Mouse (Mus musculus) thymus, postnatal 4 days (tissue): ENCODE data around the gene Zpr1.
A peak's percentile ranks its signal among the peaks of the same experiment; 100 is the strongest.
"Not testable (repeated sequence)": the region's sequence is repeated elsewhere in the genome, so short reads cannot be mapped to it uniquely, and the experiment has no call there.

ENCODE experiments used
- DNase-seq: peaks from one replicate; pipeline ENCODE4 v3.0.0; 2021

The Zpr1 gene

GRCm38 (mm10) chr9:46268343-46268873, 4.5 kb upstream of the Zpr1 start, which contains the start of gene Apoa5:
Gene Apoa5, plus strand, starts transcription at chr9:46268633.
- no peak for DNase-seq

GRCm38 (mm10) chr9:46269125-46269524, 3.7 kb upstream of the Zpr1 start:
- DNase-seq: no peak

GRCm38 (mm10) chr9:46270782-46271181, 2.1 kb upstream of the Zpr1 start:
- no peak for DNase-seq

GRCm38 (mm10) chr9:46272070-46272469, 794 bp upstream of the Zpr1 start:
- peak; percentile 35 for DNase-seq

GRCm38 (mm10) chr9:46274494-46274893, 1.6 kb downstream of the Zpr1 start:
- no peak for DNase-seq

GRCm38 (mm10) chr9:46282631-46283436, 10.0 kb downstream of the Zpr1 start, which contains the start of gene Bud13:
Gene Bud13, plus strand, starts transcription at chr9:46283008.
- DNase-seq: peak; percentile 98

GRCm38 (mm10) chr9:46298381-46298780, 25.5 kb downstream of the Zpr1 start:
- no peak for DNase-seq

GRCm38 (mm10) chr9:46302142-46302541, 29.3 kb downstream of the Zpr1 start:
- DNase-seq: peak; percentile 66

GRCm38 (mm10) chr9:46309121-46309520, 36.3 kb downstream of the Zpr1 start:
- peak; percentile 48 for DNase-seq

- peak; percentile 72 for DNase-seq
These were observed 41.6 kb downstream of the Zpr1 start for GRCm38 (mm10) chr9:46314507-46314906.

- no peak for DNase-seq
These were observed 42.1 kb downstream of the Zpr1 start for GRCm38 (mm10) chr9:46314921-46315320.

- no peak for DNase-seq
These were observed 43.0 kb downstream of the Zpr1 start for GRCm38 (mm10) chr9:46315807-46316365.

GRCm38 (mm10) chr9:46316388-46316787, 43.5 kb downstream of the Zpr1 start:
- no peak for DNase-seq

GRCm38 (mm10) chr9:46316909-46317308, 44.0 kb downstream of the Zpr1 start:
- DNase-seq: no peak

GRCm38 (mm10) chr9:46317957-46318356, 45.1 kb downstream of the Zpr1 start:
- peak; percentile 47 for DNase-seq

- not testable (repeated sequence) for DNase-seq
These were observed 47.0 kb downstream of the Zpr1 start, which contains the start of gene 4931429L15Rik for GRCm38 (mm10) chr9:46319886-46320285. Gene 4931429L15Rik, minus strand, starts transcription at chr9:46319986.

- no peak for DNase-seq
These were observed 47.6 kb downstream of the Zpr1 start for GRCm38 (mm10) chr9:46320461-46320860.

- no peak for DNase-seq
These were observed 54.0 kb downstream of the Zpr1 start for GRCm38 (mm10) chr9:46326694-46327405.

- DNase-seq: peak; percentile 54
These were observed 55.1 kb downstream of the Zpr1 start for GRCm38 (mm10) chr9:46327706-46328571.

GRCm38 (mm10) chr9:46328572-46329249, 55.8 kb downstream of the Zpr1 start:
- DNase-seq: peak; percentile 61

- no peak for DNase-seq
These were observed 56.4 kb downstream of the Zpr1 start for GRCm38 (mm10) chr9:46329250-46329648.
